Mouse (Mus musculus) megakaryocyte, embryonic 14.5 days (primary cell): ENCODE measurements around the gene Wapl.

Experiments
- FLI1 ChIP-seq: IDR thresholded peaks from 2 replicates; pipeline ENCODE4 v1.6.1; 2012; ENCODE audit warnings: low read length, inconsistent platforms, mixed read lengths
- GATA1 ChIP-seq: IDR thresholded peaks from 3 replicates; pipeline ENCODE4 v1.6.1; 2012; ENCODE audit warnings: mixed read lengths, low read length, inconsistent platforms, borderline replicate concordance

- no peak for TF ChIP-seq GATA1
- no peak for TF ChIP-seq FLI1
Measured at GRCm38 (mm10) chr14:34777810-34778209, 104.1 kb downstream of the Wapl start.
